Mouse (Mus musculus): ENCODE data around the gene Slc22a27.
"Not testable (repeated sequence)": the region's sequence is repeated elsewhere in the genome, so short reads cannot be mapped to it uniquely, and the experiment has no call there.

Gene Slc22a27

GRCm38 (mm10) chr19:7965927-7966326, at the start of gene Slc22a27:
Slc22a27 (minus strand) TSS chr19:7966027.
- DNase-seq (ENCODE audit: low spot score in 2 of 2), result not testable (repeated sequence)

- not testable (repeated sequence) for DNase-seq (ENCODE audit: low spot score in 2 of 2)
These were observed 45.8 kb upstream of the Slc22a27 start for GRCm38 (mm10) chr19:8011596-8011995.

GRCm38 (mm10) chr19:8009086-8009485, 43.3 kb upstream of the Slc22a27 start:
- not testable (repeated sequence) for DNase-seq (ENCODE audit: low spot score in 2 of 2)

- no peak for DNase-seq (ENCODE audit: low spot score in 2 of 2)
These were observed 2.9 kb upstream of the Slc22a27 start for GRCm38 (mm10) chr19:7968703-7969102.

- DNase-seq (ENCODE audit: low spot score in 2 of 2), result not testable (repeated sequence)
These were observed 723 bp upstream of the Slc22a27 start for GRCm38 (mm10) chr19:7966550-7966949.

- not testable (repeated sequence) for DNase-seq (ENCODE audit: low spot score in 2 of 2)
These were observed 26.4 kb downstream of the Slc22a27 start for GRCm38 (mm10) chr19:7939391-7939790.

GRCm38 (mm10) chr19:7876626-7877025, 89.2 kb downstream of the Slc22a27 start:
- no peak for DNase-seq (ENCODE audit: low spot score in 2 of 2)

- no peak for DNase-seq (ENCODE audit: low spot score in 2 of 2)
These were observed 136.0 kb downstream of the Slc22a27 start for GRCm38 (mm10) chr19:7829851-7830250.

Data from spleen, postnatal 36 days (tissue).